25 mouse cellular contexts compared by ENCODE assay signal in genomic region chr9:9312274-9312673, GRCm38 (mm10).
A peak's percentile ranks its signal among the peaks of the same experiment; 100 is the strongest.
DNase-seq lines count a peak whose midpoint lies in the region; ATAC-seq and TF ChIP-seq lines count a peak whose summit lies in the region.
"Had no signal": no experiment of that assay in that cellular context is flagged by ENCODE, and none has a peak within 500 bp of the region (broad histone marks: within the 10 kb centered on the region; RNA-seq: fewer than 3 reads in every experiment).

No protein-coding gene starts in this region.

- no peaks in the 10 kb centered on the region for H3K9me3 ChIP-seq in intestine, embryonic 16.5 days (ENCODE audit: control insufficient read depth, low read length)
- H3K9me3 ChIP-seq in midbrain, embryonic 16.5 days (replicated peaks; ENCODE audit: control insufficient read depth, low read length, poor library complexity, severe bottlenecking): no peaks in the 10 kb centered on the region
- H3K9me3 ChIP-seq: embryonic facial prominence, embryonic 12.5 days; heart, embryonic 13.5 days; limb, embryonic 12.5 days; stomach, embryonic 15.5 days had no signal

- no peaks in the 10 kb centered on the region for H3K27me3 ChIP-seq in intestine, embryonic 16.5 days (replicated peaks; ENCODE audit: control insufficient read depth, insufficient read depth, low read length)
- no peaks in the 10 kb centered on the region for H3K27me3 ChIP-seq in midbrain, embryonic 16.5 days (ENCODE audit: control insufficient read depth, insufficient read depth, low read depth, low read length)
- H3K27me3 ChIP-seq: embryonic facial prominence, embryonic 12.5 days; heart, embryonic 13.5 days; limb, embryonic 12.5 days; stomach, embryonic 15.5 days had no signal

- H3K9ac ChIP-seq in intestine, embryonic 16.5 days (ENCODE audit: low read depth, low read length): no peak overlapping the region
- H3K9ac ChIP-seq in midbrain, embryonic 16.5 days (ENCODE audit: low read depth, low read length): no peak overlapping the region
- H3K9ac ChIP-seq: embryonic facial prominence, embryonic 12.5 days; heart, embryonic 13.5 days; hindbrain, embryonic 14.5 days; limb, embryonic 12.5 days; liver, postnatal 0 days; stomach, embryonic 15.5 days had no signal

- peak; percentile 47; the same call in 1 of the 2 replicates for ATAC-seq in intestine, embryonic 16.5 days
- no peak for ATAC-seq in midbrain, embryonic 16.5 days
- ATAC-seq: forebrain, embryonic 14.5 days; liver, postnatal 0 days had no signal

- no peak overlapping the region for H3K27ac ChIP-seq in layer of hippocampus, adult 2 months
- no peak overlapping the region for H3K27ac ChIP-seq in intestine, embryonic 16.5 days (ENCODE audit: low read length)
- H3K27ac ChIP-seq in midbrain, embryonic 16.5 days (ENCODE audit: low read length): no peak overlapping the region
- H3K27ac ChIP-seq: embryonic facial prominence, embryonic 12.5 days; heart, embryonic 13.5 days; hindbrain, embryonic 14.5 days; limb, embryonic 12.5 days; stomach, embryonic 15.5 days had no signal

- H3K4me2 ChIP-seq in intestine, embryonic 16.5 days (ENCODE audit: low read depth, low read length): no peak overlapping the region
- no peak overlapping the region for H3K4me2 ChIP-seq in midbrain, embryonic 16.5 days (ENCODE audit: low read length)
- H3K4me2 ChIP-seq: embryonic facial prominence, embryonic 12.5 days; heart, embryonic 13.5 days; hindbrain, embryonic 14.5 days; limb, embryonic 12.5 days; liver, embryonic 11.5 days; midbrain, embryonic 11.5 days; stomach, embryonic 15.5 days had no signal

- peaks cover 3% of the 10 kb centered on the region; the same call in 1 of the 2 replicates for H3K4me1 ChIP-seq in intestine, embryonic 16.5 days (ENCODE audit: control insufficient read depth, insufficient read depth, low read length)
- no peaks in the 10 kb centered on the region for H3K4me1 ChIP-seq in midbrain, embryonic 16.5 days (ENCODE audit: control insufficient read depth, insufficient read depth, low read length)
- H3K4me1 ChIP-seq: heart, embryonic 13.5 days; stomach, embryonic 15.5 days had no signal

- H3K4me3 ChIP-seq in layer of hippocampus, adult 2 months: no peak overlapping the region
- H3K4me3 ChIP-seq in intestine, embryonic 16.5 days (ENCODE audit: low read length): no peak overlapping the region
- no peak overlapping the region for H3K4me3 ChIP-seq in midbrain, embryonic 16.5 days (ENCODE audit: low read depth, low read length)
- H3K4me3 ChIP-seq: embryonic facial prominence, embryonic 12.5 days; erythroblast, embryonic 14.5 days; heart, embryonic 13.5 days; limb, embryonic 12.5 days; stomach, embryonic 15.5 days had no signal

- no peaks in the 10 kb centered on the region for H3K36me3 ChIP-seq in intestine, embryonic 16.5 days (ENCODE audit: control insufficient read depth, insufficient read depth, low read length)
- H3K36me3 ChIP-seq in midbrain, embryonic 16.5 days (ENCODE audit: control insufficient read depth, insufficient read depth, low read length): no peaks in the 10 kb centered on the region
- H3K36me3 ChIP-seq: embryonic facial prominence, embryonic 12.5 days; heart, embryonic 13.5 days; limb, embryonic 12.5 days; stomach, embryonic 15.5 days had no signal

- TF ChIP-seq CTCF in layer of hippocampus, adult 2 months (conservative IDR thresholded peaks at IDR 0.05): no peak

- DNase-seq in gastrocnemius, postnatal 25 days: peak; percentile 5
- DNase-seq in gastrocnemius, adult 18-20 months (ENCODE audit: low spot score): no peak
- DNase-seq in layer of hippocampus, postnatal 10 days (ENCODE audit: low spot score in 2 of 2): peak; percentile 5 to 22
- DNase-seq in layer of hippocampus, adult 2 months (ENCODE audit: low spot score in 2 of 2): no peak
- DNase-seq in embryo, embryonic 11 days: peak; percentile 7
- DNase-seq: adrenal gland, postnatal 14 days; cerebellum, adult 2 months; cerebellum, postnatal 25 days; kidney, adult 8-10 months; kidney, postnatal 25 days; liver, postnatal 0 days; lung, postnatal 14 days; thymus, adult 2 months; thymus, postnatal 4 days had no signal

Comparison
In these comparisons a context has a peak if more than half of its experiments do, and no peak if none do; other contexts are left out.
1. DNase-seq: peak in gastrocnemius, postnatal 25 days (single experiment), layer of hippocampus, postnatal 10 days (2 of 2) and embryo, embryonic 11 days (single experiment); none in gastrocnemius, adult 18-20 months (single experiment) and layer of hippocampus, adult 2 months (0 of 2).